Mouse (Mus musculus) hindbrain, embryonic 12.5 days (tissue): ENCODE data around the gene Tspan17. TPM values are rescaled to one million over a fixed set of nuclear protein-coding genes. Genes with fewer than 3 reads are reported as not detected.
"Not testable (repeated sequence)": the region's sequence is repeated elsewhere in the genome, so short reads cannot be mapped to it uniquely, and the experiment has no call there.

Experiments
- ATAC-seq: fragments of 200-750 bp; cut with Nextera tagmentation; 2 replicates; pipeline ENCODE4 v1.8.0; 2017; ENCODE audit warnings: moderate TSS enrichment; ENCODE audit not compliant: low FRiP score
- H3K27ac ChIP-seq: fragments of 300-500 bp; sonication (generic); 2 replicates; pipeline ENCODE4 v1.5.1; 2016; ENCODE audit warnings: mild to moderate bottlenecking
- H3K27me3 ChIP-seq: fragments of 300-500 bp; sonication (generic); 2 replicates; pipeline ENCODE4 v1.6.1; 2016; ENCODE audit warnings: mild to moderate bottlenecking
- H3K36me3 ChIP-seq: fragments of 300-500 bp; sonication (generic); 2 replicates; pipeline ENCODE4 v1.6.1; 2016; ENCODE audit warnings: mild to moderate bottlenecking
- H3K4me1 ChIP-seq: fragments of 300-500 bp; sonication (generic); 2 replicates; pipeline ENCODE4 v1.6.1; 2016
- H3K4me2 ChIP-seq: fragments of 300-500 bp; sonication (generic); replicated peaks from 2 replicates; pipeline ENCODE4 v1.6.1; 2016; ENCODE audit warnings: mild to moderate bottlenecking
- H3K4me3 ChIP-seq: fragments of 300-500 bp; sonication (generic); 2 replicates; pipeline ENCODE4 v1.5.1; 2016; ENCODE audit warnings: mild to moderate bottlenecking
- H3K9ac ChIP-seq: fragments of 300-500 bp; sonication (generic); 2 replicates; pipeline ENCODE4 v1.6.1; 2016; ENCODE audit warnings: mild to moderate bottlenecking, moderate library complexity
- H3K9me3 ChIP-seq: fragments of 300-500 bp; sonication (generic); replicated peaks from 2 replicates; pipeline ENCODE4 v1.6.1; 2016; ENCODE audit warnings: mild to moderate bottlenecking
- WGBS: fragments of 180-500 bp; shearing (Covaris S2); methylation state at CpG from one replicate; pipeline ENCODE4 v1.1.7; 2016; 5-methylcytosine and 5-hydroxymethylcytosine counted together
- polyA plus RNA-seq: library from polyadenylated mRNA; unstranded; fragments of >200 nt; fragmentation: Nextera tagmentation; extraction: Ambion mirVana; gene quantifications from 2 replicates; pipeline ENCODE4 v1.2.1, GENCODE M21; 2016

The Tspan17 gene
- polyA plus RNA-seq, 1 experiment from 2014 or later, result 35.0 TPM

DNA sequence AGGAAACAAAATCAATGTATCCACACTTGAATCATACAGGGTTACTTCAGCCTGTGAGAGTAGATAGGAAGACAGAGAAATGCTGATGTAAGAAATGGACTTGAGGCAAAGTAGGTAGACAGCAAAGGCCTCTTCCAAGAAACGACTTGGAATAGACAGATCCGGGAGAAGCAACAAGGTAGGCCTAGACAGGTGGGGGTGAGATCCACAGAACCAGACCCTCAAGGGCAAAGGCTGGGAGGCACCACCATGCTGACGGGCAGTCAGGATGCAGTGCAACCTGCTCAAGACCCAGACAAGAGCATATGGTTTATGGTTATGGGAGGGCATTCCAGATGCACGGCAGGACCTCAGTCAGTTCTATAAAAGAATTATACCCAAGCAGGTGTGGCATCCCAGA is 22.2 kb upstream of the Tspan17 start:
- Histone ChIP-seq H3K36me3 (no peaks in the 10 kb centered on the region), H3K9ac (no peak overlapping the region), H3K4me1 (peaks cover 13% of the 10 kb centered on the region), H3K4me2 (no peak overlapping the region), H3K4me3 (no peak overlapping the region), H3K27me3 (peaks cover 58% of the 10 kb centered on the region), H3K27ac (no peak overlapping the region), H3K9me3 (no peaks in the 10 kb centered on the region)
- 73% methylated on average over 4 of the region's 4 CpGs for WGBS
- ATAC-seq, result no peak

- Histone ChIP-seq H3K4me2 (no peak overlapping the region), H3K27ac (no peak overlapping the region), H3K36me3 (no peaks in the 10 kb centered on the region), H3K9ac (no peak overlapping the region), H3K9me3 (no peaks in the 10 kb centered on the region), H3K4me1 (peaks cover 4% of the 10 kb centered on the region; the same call in 1 of the 2 replicates), H3K27me3 (no peaks in the 10 kb centered on the region), H3K4me3 (no peak overlapping the region)
- no peak for ATAC-seq
- 80% methylated on average over 3 of the region's 3 CpGs for WGBS
Measured at GRCm38 (mm10) chr13:54780592-54780991, 8.6 kb upstream of the Tspan17 start.

GRCm38 (mm10) chr13:54781086-54781485 is 8.1 kb upstream of the Tspan17 start:
- no peaks in the 10 kb centered on the region for H3K36me3 ChIP-seq
- H3K4me2 ChIP-seq, result no peak overlapping the region
- H3K4me3 ChIP-seq, result no peak overlapping the region
- no peak overlapping the region for H3K27ac ChIP-seq
- no peak overlapping the region for H3K9ac ChIP-seq
- H3K27me3 ChIP-seq, result no peaks in the 10 kb centered on the region; the same call in 1 of the 2 replicates
- WGBS, result 95% methylated on average over 3 of the region's 3 CpGs
- peaks cover 4% of the 10 kb centered on the region; the same call in 1 of the 2 replicates for H3K4me1 ChIP-seq
- H3K9me3 ChIP-seq, result no peaks in the 10 kb centered on the region
- ATAC-seq, result no peak

GRCm38 (mm10) chr13:54783235-54783634 is 5.9 kb upstream of the Tspan17 start:
- 38% methylated on average over 2 of the region's 2 CpGs for WGBS
- H3K9me3 ChIP-seq, result no peaks in the 10 kb centered on the region
- no peak for ATAC-seq

DNA sequence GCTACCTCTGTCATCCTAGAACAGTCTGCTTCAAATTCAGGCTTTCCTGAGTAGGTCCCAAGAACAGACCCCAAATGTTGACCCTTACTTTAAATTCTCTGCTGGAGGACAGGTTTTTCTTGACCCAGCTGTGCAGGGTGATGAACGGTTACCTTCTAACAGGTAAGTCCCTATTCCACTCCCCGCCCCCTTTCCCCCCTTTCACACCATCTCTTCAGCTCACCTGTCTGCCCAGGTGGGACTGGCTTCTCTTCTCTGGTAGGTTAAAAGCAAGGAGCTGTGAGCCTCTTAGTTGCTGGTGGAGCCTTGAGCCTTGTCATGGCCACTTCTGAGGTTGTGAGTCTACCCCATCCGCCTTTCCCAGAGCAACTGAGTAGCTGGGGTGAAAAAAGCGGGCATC is 5.5 kb upstream of the Tspan17 start, which contains the start of gene Eif4e1b:
TSS of gene Eif4e1b (plus strand) at position 301 of the 400 bp plus-strand sequence.
- Histone ChIP-seq H3K4me2 (no peak within 1 kb of the TSS), H3K27ac (no peak within 1 kb of the TSS), H3K4me3 (no peak within 1 kb of the TSS), H3K9ac (no peak within 1 kb of the TSS), H3K27me3 (peaks cover 4% of the 10 kb centered on the region), H3K4me1 (peaks cover 4% of the 10 kb centered on the region; the same call in 1 of the 2 replicates), H3K9me3 (no peaks in the 10 kb centered on the region), H3K36me3 (no peaks in the 10 kb centered on the region)
- no peak for ATAC-seq
- WGBS, result 83% methylated on average over 4 of the region's 4 CpGs

More at GRCm38 (mm10) chr13:54783235-54783634, 5.9 kb upstream of the Tspan17 start:
- H3K4me2 ChIP-seq, result no peak overlapping the region
- peaks cover 4% of the 10 kb centered on the region for H3K27me3 ChIP-seq
- no peak overlapping the region for H3K9ac ChIP-seq
- H3K27ac ChIP-seq, result no peak overlapping the region
- no peaks in the 10 kb centered on the region for H3K36me3 ChIP-seq
- H3K4me3 ChIP-seq, result no peak overlapping the region
- H3K4me1 ChIP-seq, result peaks cover 4% of the 10 kb centered on the region; the same call in 1 of the 2 replicates

DNA sequence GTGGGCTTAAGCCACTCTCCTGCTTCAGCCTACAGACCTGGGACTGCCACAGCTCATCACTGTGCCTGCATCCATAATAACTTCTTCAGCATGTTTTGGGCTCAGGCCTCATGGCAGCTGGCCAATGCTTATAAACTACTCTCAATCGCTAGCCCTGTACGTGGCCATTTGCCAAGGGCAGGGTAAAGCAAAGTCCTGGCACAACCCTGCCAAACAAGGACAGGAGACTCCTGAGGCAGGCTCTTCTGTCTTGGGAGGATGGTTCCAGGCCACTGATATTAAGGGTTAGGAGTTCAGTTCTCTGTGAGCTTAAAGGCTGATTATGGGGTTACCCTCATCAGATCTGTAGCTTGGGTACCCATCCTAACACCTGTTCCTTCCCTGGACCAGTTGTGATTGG is 1.6 kb upstream of the Tspan17 start:
- not testable (repeated sequence) for H3K4me3 ChIP-seq, H3K4me2 ChIP-seq, H3K9me3 ChIP-seq, H3K36me3 ChIP-seq, H3K27ac ChIP-seq, ATAC-seq, H3K9ac ChIP-seq
- peaks cover 30% of the 10 kb centered on the region for H3K27me3 ChIP-seq
- WGBS, result 84% methylated on average over 2 of the region's 2 CpGs
- H3K4me1 ChIP-seq, result peaks cover 19% of the 10 kb centered on the region

DNA sequence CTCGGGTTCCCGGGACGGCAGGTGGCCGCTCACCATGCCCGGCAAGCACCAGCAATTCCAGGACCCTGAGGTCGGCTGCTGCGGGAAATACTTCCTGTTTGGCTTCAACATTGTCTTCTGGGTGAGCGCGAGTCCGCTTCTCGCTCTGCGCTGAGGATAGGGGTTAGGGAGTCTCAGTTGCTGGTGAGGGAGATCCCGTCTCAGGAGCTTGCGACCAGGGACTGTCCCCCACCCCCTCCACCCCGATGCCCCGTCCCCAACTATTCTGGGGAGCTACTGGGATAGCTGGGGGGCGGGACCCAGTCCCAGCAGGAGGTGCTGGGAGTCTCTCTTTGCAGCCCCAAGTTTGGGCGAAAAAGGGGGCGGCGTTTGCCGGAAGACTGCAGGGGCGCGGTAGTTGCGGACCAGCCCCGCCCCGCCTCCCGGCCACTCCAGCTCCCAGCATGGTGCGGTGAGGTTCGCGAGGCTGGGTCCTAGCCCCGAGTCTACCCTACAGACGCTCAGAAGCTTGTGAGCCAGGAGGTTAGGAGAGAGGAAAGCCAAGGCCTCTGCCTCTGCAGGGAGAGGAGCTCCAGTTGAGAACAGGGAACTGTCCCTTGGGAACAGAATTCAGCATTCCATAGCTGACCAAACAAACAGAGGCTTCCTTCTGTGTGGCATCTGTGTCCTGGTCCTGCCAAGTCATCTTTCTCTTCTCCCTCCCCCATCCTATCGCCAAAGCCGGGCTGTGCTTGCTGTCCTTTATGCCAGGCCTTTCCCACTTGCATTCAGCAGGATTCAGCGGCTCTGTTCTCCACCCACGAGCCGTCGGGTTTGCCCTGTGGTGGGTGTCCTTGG is 602 bp downstream of the Tspan17 start:
- Histone ChIP-seq H3K4me2 (peak overlapping the region; percentile 82), H3K36me3 (no peaks in the 10 kb centered on the region), H3K9me3 (no peaks in the 10 kb centered on the region), H3K27me3 (peaks cover 40% of the 10 kb centered on the region), H3K27ac (no peak overlapping the region), H3K9ac (peak overlapping the region; percentile 69), H3K4me3 (peak overlapping the region; percentile 57), H3K4me1 (peaks cover 21% of the 10 kb centered on the region)
- peak; percentile 46 for ATAC-seq
- WGBS, result 2% methylated on average over 38 of the region's 38 CpGs

GRCm38 (mm10) chr13:54792259-54793230 is 3.4 kb downstream of the Tspan17 start:
- H3K27me3 ChIP-seq, result peaks cover 53% of the 10 kb centered on the region
- no peak overlapping the region for H3K9ac ChIP-seq
- no peak for ATAC-seq
- WGBS, result 19% methylated on average over 21 of the region's 21 CpGs
- no peak overlapping the region for H3K4me2 ChIP-seq
- no peaks in the 10 kb centered on the region for H3K36me3 ChIP-seq
- no peak overlapping the region for H3K4me3 ChIP-seq
- H3K9me3 ChIP-seq, result no peaks in the 10 kb centered on the region
- H3K27ac ChIP-seq, result no peak overlapping the region
- H3K4me1 ChIP-seq, result peaks cover 21% of the 10 kb centered on the region

GRCm38 (mm10) chr13:54794002-54794577 is 4.9 kb downstream of the Tspan17 start:
- Histone ChIP-seq H3K4me1 (peaks cover 21% of the 10 kb centered on the region), H3K36me3 (no peaks in the 10 kb centered on the region), H3K9ac (no peak overlapping the region), H3K27ac (0 out of 2 replicates have a peak overlapping the region, but pooled peaks have one; percentile 17), H3K9me3 (no peaks in the 10 kb centered on the region), H3K4me2 (no peak overlapping the region), H3K27me3 (peaks cover 67% of the 10 kb centered on the region), H3K4me3 (no peak overlapping the region)
- WGBS, result 78% methylated on average over 16 of the region's 16 CpGs
- ATAC-seq, result no peak

DNA sequence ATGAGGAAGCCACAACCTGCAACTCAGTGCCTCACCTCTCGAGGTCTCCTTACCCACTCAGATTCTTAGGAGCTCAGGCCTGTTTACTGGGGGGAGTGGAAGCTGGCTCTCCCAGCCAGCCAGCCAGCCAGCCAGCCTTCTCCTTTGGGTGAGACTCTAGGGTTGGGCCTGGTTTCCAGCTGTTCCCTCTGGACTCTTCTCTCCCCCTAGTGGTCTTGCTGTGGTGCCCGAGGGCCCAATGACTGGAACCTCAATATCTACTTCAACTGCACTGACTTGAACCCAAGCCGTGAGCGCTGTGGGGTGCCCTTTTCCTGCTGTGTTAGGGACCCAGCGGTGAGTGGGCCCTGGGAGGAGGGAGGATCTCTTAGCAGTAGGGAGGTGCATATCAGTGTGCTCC is 5.7 kb downstream of the Tspan17 start:
- WGBS, result 44% methylated on average over 5 of the region's 5 CpGs
- Histone ChIP-seq H3K4me3 (no peak overlapping the region), H3K27me3 (peaks cover 68% of the 10 kb centered on the region), H3K27ac (no peak overlapping the region), H3K9me3 (no peaks in the 10 kb centered on the region), H3K4me2 (no peak overlapping the region), H3K36me3 (no peaks in the 10 kb centered on the region), H3K4me1 (peaks cover 14% of the 10 kb centered on the region), H3K9ac (no peak overlapping the region)
- ATAC-seq, result no peak

- Histone ChIP-seq H3K36me3 (no peaks in the 10 kb centered on the region), H3K4me3 (no peak overlapping the region), H3K9me3 (no peaks in the 10 kb centered on the region), H3K4me2 (no peak overlapping the region), H3K9ac (no peak overlapping the region), H3K4me1 (peaks cover 3% of the 10 kb centered on the region), H3K27ac (no peak overlapping the region), H3K27me3 (peaks cover 47% of the 10 kb centered on the region)
- 36% methylated on average over 4 of the region's 4 CpGs for WGBS
- no peak for ATAC-seq
Measured at GRCm38 (mm10) chr13:54797356-54797755, 8.2 kb downstream of the Tspan17 start.
